Mouse (Mus musculus): ENCODE measurements around the gene Thy1. TPM values are rescaled to one million over a fixed set of nuclear protein-coding genes. Genes with fewer than 3 reads are reported as not detected.

Gene Thy1
- polyA plus RNA-seq, 1 experiment, result 11.6 TPM

DNA sequence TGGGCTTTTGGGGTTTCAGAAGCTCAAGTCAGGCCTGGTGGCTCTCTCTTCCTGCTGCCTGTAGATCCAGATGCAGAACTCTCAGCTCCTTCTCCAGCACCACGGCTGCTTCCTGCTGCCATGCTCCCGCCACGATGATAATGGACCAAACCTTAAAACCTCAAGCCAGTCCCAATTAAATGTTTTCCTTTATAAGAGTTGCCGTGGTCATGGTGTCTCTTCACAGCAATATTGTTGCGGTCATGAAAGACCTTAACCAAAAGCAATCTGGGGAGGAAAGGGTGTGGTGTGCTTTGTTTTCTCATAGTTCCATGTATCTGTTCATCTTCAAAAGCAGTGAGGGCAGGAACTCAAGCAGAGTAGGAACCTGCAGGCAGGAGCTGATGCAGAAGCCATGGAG lies 6.1 kb upstream of the Thy1 start:
- DNase-seq (ENCODE audit: low read depth), result no peak
- TF ChIP-seq POLR2A (IDR thresholded peaks at IDR 0.05; ENCODE audit: borderline replicate concordance, extremely low read depth, insufficient read depth, insufficient read length, poor library complexity, severe bottlenecking) (no peak), CTCF (IDR thresholded peaks at IDR 0.05; ENCODE audit: borderline replicate concordance, extremely low read depth, insufficient read depth, insufficient read length) (no peak)

DNA sequence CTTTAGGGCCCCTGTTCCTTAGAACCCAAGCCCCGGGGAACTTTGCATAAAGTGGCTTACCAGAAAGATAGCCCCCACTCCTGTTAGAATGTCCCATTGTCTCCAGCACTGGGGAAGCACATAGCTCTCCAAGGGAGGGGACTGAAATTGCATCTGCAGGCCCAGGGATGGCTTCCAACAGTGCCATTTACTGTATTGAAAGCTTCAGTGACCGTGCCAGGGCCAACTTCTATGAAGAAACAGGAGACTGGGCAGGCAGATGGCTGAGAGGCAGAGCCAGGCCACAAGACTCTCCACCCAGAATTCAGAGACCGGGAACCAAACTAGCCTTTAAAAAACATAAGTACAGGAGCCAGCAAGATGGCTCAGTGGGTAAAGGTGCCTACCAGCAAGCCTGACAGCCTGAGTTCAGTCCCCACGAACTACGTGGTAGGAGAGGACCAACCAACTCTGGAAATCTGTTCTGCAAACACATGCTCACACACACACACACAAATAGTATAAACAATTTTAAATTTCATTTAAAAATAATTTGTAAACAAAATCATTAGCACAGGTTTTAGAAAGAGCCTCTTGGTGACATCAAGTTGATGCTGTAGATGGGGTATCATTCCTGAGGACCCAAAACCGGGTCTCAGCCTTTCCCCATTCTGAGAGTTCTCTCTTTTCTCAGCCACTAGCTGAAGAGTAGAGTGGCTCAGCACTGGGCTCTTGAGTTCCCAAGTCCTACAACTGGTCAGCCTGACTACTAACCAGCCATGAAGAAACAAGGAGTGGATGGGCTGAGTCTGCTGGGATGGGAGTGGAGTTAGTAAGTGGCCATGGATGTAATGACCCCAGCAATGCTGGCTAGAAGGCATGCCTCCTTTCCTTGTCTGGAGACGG lies 1.4 kb upstream of the Thy1 start:
- DNase-seq (ENCODE audit: low read depth), result peak; percentile 53
- TF ChIP-seq POLR2A (IDR thresholded peaks at IDR 0.05; ENCODE audit: borderline replicate concordance, extremely low read depth, insufficient read depth, insufficient read length, poor library complexity, severe bottlenecking) (no peak), CTCF (IDR thresholded peaks at IDR 0.05; ENCODE audit: borderline replicate concordance, extremely low read depth, insufficient read depth, insufficient read length) (no peak)

DNA sequence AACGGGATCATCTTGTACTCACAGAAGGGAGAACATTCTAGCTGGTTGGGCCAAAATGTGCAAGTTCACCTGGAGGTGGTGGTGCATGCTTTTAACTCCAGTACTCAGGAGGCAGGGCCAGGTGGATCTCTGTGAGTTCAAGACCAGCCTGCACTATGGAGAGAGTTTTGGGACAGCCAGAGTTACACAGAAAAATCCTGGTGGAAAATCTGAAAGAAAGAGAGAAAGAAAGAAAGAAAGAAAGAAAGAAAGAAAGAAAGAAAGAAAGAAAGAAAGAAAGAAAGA lies 846 bp upstream of the Thy1 start:
- DNase-seq (ENCODE audit: low read depth), result no peak
- TF ChIP-seq POLR2A (IDR thresholded peaks at IDR 0.05; ENCODE audit: borderline replicate concordance, extremely low read depth, insufficient read depth, insufficient read length, poor library complexity, severe bottlenecking), result no peak
- TF ChIP-seq CTCF (IDR thresholded peaks at IDR 0.05; ENCODE audit: borderline replicate concordance, extremely low read depth, insufficient read depth, insufficient read length), result no peak

DNA sequence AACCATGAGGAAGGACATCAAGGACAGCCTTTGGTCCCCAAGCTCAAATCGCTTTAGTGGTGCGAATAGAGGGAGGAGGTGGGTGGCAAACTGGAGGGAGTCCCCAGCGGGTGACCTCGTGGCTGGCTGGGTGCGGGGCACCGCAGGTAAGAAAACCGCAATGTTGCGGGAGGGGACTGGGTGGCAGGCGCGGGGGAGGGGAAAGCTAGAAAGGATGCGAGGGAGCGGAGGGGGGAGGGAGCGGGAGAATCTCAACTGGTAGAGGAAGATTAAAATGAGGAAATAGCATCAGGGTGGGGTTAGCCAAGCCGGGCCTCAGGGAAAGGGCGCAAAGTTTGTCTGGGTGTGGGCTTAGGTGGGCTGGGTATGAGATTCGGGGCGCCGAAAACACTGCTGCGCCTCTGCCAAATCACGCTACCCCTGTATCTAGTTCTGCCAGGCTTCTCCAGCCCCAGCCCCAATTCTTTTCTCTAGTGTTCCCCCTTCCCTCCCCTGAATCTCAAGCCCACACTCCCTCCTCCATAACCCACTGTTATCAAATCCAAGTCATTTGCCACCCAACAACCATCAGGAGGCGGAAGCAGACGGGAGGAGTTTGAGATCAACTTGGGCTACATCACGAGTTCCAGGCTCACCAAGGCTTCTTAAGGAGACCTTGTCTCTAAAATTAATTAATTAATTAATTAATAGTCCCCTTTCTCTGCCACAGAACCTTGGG lies 683 bp downstream of the Thy1 start:
- DNase-seq (ENCODE audit: low read depth), result no peak
- TF ChIP-seq POLR2A (IDR thresholded peaks at IDR 0.05; ENCODE audit: borderline replicate concordance, extremely low read depth, insufficient read depth, insufficient read length, poor library complexity, severe bottlenecking) (no peak), CTCF (IDR thresholded peaks at IDR 0.05; ENCODE audit: borderline replicate concordance, extremely low read depth, insufficient read depth, insufficient read length) (no peak)

DNA sequence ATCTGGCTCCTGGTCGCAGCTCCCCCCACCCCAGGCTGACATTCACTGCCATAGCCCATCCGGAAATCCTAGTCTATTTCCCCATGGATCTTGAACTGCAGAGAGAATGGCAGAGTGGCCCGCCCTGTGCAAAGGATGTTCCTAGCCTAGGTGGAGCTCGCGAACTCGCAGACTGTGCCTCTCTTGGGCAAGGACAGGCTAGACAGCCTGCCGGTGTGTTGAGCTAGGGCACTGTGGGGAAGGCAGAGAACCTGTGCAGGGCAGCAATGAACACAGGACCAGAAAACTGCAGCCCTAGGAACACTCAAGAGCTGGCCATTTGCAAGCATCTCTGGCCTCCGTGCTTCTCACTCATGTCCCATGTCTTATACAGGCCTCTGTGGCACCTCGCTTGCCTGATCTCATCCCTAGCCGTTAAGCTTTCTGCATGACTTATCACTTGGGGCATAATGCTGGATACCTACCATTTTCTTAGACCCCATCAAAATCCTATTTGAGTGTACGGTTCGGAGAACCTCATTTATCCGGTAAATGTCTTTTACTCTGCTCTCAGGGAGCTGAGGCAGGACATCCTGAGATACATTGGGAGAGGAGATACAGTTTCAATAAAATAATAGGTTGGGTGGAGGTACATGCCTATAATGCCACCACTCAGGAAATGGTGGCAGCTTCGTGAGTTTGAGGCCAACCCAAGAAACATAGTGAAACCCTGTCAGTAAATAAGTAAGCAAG lies 1.4 kb downstream of the Thy1 start:
- TF ChIP-seq POLR2A (IDR thresholded peaks at IDR 0.05; ENCODE audit: borderline replicate concordance, extremely low read depth, insufficient read depth, insufficient read length, poor library complexity, severe bottlenecking), result no peak
- no peak for TF ChIP-seq CTCF (IDR thresholded peaks at IDR 0.05; ENCODE audit: borderline replicate concordance, extremely low read depth, insufficient read depth, insufficient read length)
- DNase-seq (ENCODE audit: low read depth), result no peak

DNA sequence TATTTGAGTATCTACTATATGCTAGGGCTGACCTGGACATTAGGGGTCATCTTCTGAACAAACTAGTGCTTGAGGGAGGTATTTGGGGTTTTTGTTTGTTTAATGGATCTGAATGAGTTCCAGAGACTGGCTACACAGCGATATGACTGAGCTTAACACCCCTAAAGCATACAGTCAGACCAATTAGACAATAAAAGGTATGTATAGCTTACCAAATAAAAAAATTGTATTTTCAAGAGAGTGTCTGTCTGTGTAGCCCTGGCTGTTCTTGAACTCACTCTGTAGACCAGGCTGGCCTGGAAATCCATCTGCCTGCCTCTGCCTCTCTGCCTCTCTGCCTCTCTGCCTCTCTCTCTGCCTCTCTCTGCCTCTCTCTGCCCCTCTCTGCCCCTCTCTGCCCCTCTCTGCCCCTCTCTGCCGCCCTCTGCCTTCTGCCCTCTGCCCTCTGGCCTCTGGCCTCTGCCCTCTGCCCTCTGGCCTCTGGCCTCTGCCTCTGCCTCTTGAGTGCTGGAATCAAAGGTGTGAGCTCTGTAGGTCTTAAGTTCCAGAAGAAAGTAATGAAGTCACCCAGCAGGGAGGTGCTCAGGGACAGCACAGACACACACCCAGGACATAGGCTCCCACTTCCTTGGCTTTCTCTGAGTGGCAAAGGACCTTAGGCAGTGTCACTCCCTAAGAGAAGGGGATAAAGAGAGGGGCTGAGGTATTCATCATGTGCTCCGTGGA lies 2.1 kb downstream of the Thy1 start:
- DNase-seq (ENCODE audit: low read depth), result no peak

GRCm38 (mm10) chr9:44045884-44046272 lies 2.7 kb downstream of the Thy1 start:
- no peak for DNase-seq (ENCODE audit: low read depth)
- no peak for TF ChIP-seq CTCF (IDR thresholded peaks at IDR 0.05; ENCODE audit: borderline replicate concordance, extremely low read depth, insufficient read depth, insufficient read length)
- TF ChIP-seq POLR2A (IDR thresholded peaks at IDR 0.05; ENCODE audit: borderline replicate concordance, extremely low read depth, insufficient read depth, insufficient read length, poor library complexity, severe bottlenecking), result no peak

More for the DNA sequence above, 2.1 kb downstream of the Thy1 start:
- TF ChIP-seq CTCF (IDR thresholded peaks at IDR 0.05; ENCODE audit: borderline replicate concordance, extremely low read depth, insufficient read depth, insufficient read length) (no peak), POLR2A (IDR thresholded peaks at IDR 0.05; ENCODE audit: borderline replicate concordance, extremely low read depth, insufficient read depth, insufficient read length, poor library complexity, severe bottlenecking) (no peak)

DNA sequence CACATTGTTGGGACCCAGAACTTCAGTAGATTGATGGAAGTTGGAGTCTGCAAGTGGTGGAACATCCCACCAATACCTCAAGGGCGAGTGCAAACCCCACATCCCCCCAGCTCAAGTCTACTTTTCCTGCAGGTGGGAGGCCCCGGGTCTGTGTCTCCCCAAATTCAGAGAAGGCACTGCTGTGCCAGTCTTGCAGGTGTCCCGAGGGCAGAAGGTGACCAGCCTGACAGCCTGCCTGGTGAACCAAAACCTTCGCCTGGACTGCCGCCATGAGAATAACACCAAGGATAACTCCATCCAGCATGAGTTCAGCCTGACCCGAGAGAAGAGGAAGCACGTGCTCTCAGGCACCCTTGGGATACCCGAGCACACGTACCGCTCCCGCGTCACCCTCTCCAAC lies 3.2 kb downstream of the Thy1 start:
- TF ChIP-seq POLR2A (IDR thresholded peaks at IDR 0.05; ENCODE audit: borderline replicate concordance, extremely low read depth, insufficient read depth, insufficient read length, poor library complexity, severe bottlenecking) (no peak), CTCF (IDR thresholded peaks at IDR 0.05; ENCODE audit: borderline replicate concordance, extremely low read depth, insufficient read depth, insufficient read length) (no peak)
- DNase-seq (ENCODE audit: low read depth), result no peak

- TF ChIP-seq CTCF (IDR thresholded peaks at IDR 0.05; ENCODE audit: borderline replicate concordance, extremely low read depth, insufficient read depth, insufficient read length), result no peak
- no peak for TF ChIP-seq POLR2A (IDR thresholded peaks at IDR 0.05; ENCODE audit: borderline replicate concordance, extremely low read depth, insufficient read depth, insufficient read length, poor library complexity, severe bottlenecking)
- peak; percentile 30 for DNase-seq (ENCODE audit: low read depth)
Measured at GRCm38 (mm10) chr9:44047071-44047470, 3.9 kb downstream of the Thy1 start.

DNA sequence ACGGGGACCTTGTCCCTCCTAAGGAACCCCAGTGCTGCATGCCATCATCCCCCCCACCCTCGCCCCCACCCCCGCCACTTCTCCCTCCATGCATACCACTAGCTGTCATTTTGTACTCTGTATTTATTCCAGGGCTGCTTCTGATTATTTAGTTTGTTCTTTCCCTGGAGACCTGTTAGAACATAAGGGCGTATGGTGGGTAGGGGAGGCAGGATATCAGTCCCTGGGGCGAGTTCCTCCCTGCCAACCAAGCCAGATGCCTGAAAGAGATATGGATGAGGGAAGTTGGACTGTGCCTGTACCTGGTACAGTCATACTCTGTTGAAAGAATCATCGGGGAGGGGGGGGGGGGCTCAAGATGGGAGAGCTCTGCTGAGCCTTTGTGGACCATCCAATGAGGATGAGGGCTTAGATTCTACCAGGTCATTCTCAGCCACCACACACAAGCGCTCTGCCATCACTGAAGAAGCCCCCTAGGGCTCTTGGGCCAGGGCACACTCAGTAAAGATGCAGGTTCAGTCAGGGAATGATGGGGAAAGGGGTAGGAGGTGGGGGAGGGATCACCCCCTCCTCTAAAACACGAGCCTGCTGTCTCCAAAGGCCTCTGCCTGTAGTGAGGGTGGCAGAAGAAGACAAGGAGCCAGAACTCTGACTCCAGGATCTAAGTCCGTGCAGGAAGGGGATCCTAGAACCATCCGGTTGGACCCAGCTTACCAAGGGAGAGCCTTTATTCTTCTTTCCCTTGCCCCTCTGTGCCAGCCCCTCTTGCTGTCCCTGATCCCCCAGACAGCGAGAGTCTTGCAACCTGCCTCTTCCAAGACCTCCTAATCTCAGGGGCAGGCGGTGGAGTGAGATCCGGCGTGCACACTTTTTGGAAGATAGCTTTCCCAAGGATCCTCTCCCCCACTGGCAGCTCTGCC lies 4.6 kb downstream of the Thy1 start:
- TF ChIP-seq CTCF (IDR thresholded peaks at IDR 0.05; ENCODE audit: borderline replicate concordance, extremely low read depth, insufficient read depth, insufficient read length) (no peak), POLR2A (IDR thresholded peaks at IDR 0.05; ENCODE audit: borderline replicate concordance, extremely low read depth, insufficient read depth, insufficient read length, poor library complexity, severe bottlenecking) (no peak)
- DNase-seq (ENCODE audit: low read depth), result no peak

All from brain, embryonic 14.5 days (tissue).